Mouse (Mus musculus) cerebellum, adult 9-10 months (tissue): Measurements from ENCODE around the gene Banf1.
A peak's percentile ranks its signal among the peaks of the same experiment; 100 is the strongest.
"Not testable (repeated sequence)": the region's sequence is repeated elsewhere in the genome, so short reads cannot be mapped to it uniquely, and the experiment has no call there.

Experiments used
- DNase-seq: peaks from one replicate; pipeline ENCODE4 v3.0.0; 2022

Gene Banf1

GRCm38 (mm10) chr19:5367053-5367359 is at the start of gene Banf1:
Gene Banf1, minus strand, starts transcription at chr19:5367168.
- no peak for DNase-seq

- DNase-seq = no peak
Measured at GRCm38 (mm10) chr19:5414534-5414957, 47.6 kb upstream of the Banf1 start.

- no peak for DNase-seq
Measured at GRCm38 (mm10) chr19:5413840-5414239, 46.9 kb upstream of the Banf1 start.

- DNase-seq = no peak
Measured at GRCm38 (mm10) chr19:5411961-5412360, 45.0 kb upstream of the Banf1 start.

- DNase-seq = no peak
Measured at GRCm38 (mm10) chr19:5410641-5411040, 43.7 kb upstream of the Banf1 start.

- no peak for DNase-seq
Measured at GRCm38 (mm10) chr19:5409068-5409467, 42.1 kb upstream of the Banf1 start.

GRCm38 (mm10) chr19:5408057-5409001 is 41.4 kb upstream of the Banf1 start:
- DNase-seq = no peak

GRCm38 (mm10) chr19:5407133-5407532 is 40.2 kb upstream of the Banf1 start:
- DNase-seq = peak; percentile 87

GRCm38 (mm10) chr19:5406531-5407126 is 39.7 kb upstream of the Banf1 start:
- DNase-seq = peak; percentile 82

GRCm38 (mm10) chr19:5405924-5406323 is 39.0 kb upstream of the Banf1 start:
- no peak for DNase-seq

GRCm38 (mm10) chr19:5402293-5402692 is 35.3 kb upstream of the Banf1 start, which contains the start of gene Tsga10ip:
Gene Tsga10ip, minus strand, starts transcription at chr19:5402526.
- peak; percentile 49 for DNase-seq

- not testable (repeated sequence) for DNase-seq
Measured at GRCm38 (mm10) chr19:5401073-5401472, 34.1 kb upstream of the Banf1 start.

- no peak for DNase-seq
Measured at GRCm38 (mm10) chr19:5395371-5395770, 28.4 kb upstream of the Banf1 start.

- DNase-seq = peak; percentile 73
Measured at GRCm38 (mm10) chr19:5394168-5394567, 27.2 kb upstream of the Banf1 start.

- peak; percentile 84 for DNase-seq
Measured at GRCm38 (mm10) chr19:5392892-5393291, 25.9 kb upstream of the Banf1 start.

GRCm38 (mm10) chr19:5390416-5390815 is 23.4 kb upstream of the Banf1 start:
- no peak for DNase-seq

GRCm38 (mm10) chr19:5389647-5390046 is 22.7 kb upstream of the Banf1 start:
- DNase-seq = no peak

GRCm38 (mm10) chr19:5388588-5389242 is 21.7 kb upstream of the Banf1 start, which contains the start of gene Sart1:
Gene Sart1, minus strand, starts transcription at chr19:5388703.
- DNase-seq = peak; percentile 95

- no peak for DNase-seq
Measured at GRCm38 (mm10) chr19:5388011-5388441, 21.1 kb upstream of the Banf1 start.

- DNase-seq = no peak
Measured at GRCm38 (mm10) chr19:5384715-5385114, 17.7 kb upstream of the Banf1 start.

- DNase-seq = no peak
Measured at GRCm38 (mm10) chr19:5383326-5383725, 16.4 kb upstream of the Banf1 start.

- no peak for DNase-seq
Measured at GRCm38 (mm10) chr19:5377446-5377845, 10.5 kb upstream of the Banf1 start.

GRCm38 (mm10) chr19:5374748-5375147 is 7.8 kb upstream of the Banf1 start:
- DNase-seq = no peak

- DNase-seq = no peak
Measured at GRCm38 (mm10) chr19:5374177-5374576, 7.2 kb upstream of the Banf1 start.
